Mouse (Mus musculus) liver (tissue): ENCODE measurements at regions not wholly inside any gene's neighbourhood (a gene's known extent, or its start where the extent isn't known, plus 50 kb on each side); places are given as distances from the start of the nearest gene placed in this dataset.
A peak's percentile ranks its signal among the peaks of the same experiment; 100 is the strongest.

ENCODE experiments used
- DNase-seq: peaks from one replicate; pipeline ENCODE4 v3.0.0-alpha.2; 2020; ENCODE audit warnings: mixed read lengths

DNA sequence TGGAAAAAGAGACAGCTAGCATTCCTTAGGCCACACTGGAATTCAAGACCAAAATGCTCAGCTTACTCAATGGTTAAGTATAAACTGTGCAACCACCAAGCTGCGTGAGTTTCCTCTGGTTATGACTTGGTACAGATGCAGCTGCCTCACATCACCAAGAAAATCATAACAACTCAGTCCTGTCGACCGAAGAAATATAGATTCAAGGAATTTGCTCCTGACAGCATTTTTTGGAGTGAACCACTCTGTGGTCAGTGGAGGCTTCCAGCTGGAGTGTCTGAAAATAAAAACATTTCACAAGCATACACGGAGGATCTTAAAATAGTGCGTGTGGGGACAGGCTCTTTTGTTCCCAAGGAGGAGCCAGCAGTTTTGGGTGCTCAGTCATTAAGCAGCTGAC is 253.8 kb downstream of the Bckdhb start:
- DNase-seq: no peak

DNA sequence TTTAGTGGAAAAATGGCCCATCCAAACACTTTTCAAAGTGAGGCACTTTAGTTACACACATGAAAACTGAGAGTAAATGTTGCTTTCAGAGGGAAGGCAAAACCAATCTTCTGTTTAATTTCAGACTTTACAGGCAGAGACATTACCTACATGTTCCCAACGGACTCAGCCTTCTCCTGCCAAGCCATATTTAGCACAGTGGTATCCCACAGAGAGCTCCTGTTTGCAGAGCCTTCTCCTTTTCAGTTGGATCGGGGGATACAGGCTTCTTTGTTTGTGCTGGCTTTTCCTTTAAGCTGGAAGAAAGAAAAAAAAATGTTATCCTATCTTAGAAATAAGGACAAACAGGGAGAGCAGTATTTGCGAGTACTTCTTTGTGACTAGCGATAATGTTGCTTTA is 254.3 kb downstream of the Bckdhb start:
- no peak for DNase-seq

DNA sequence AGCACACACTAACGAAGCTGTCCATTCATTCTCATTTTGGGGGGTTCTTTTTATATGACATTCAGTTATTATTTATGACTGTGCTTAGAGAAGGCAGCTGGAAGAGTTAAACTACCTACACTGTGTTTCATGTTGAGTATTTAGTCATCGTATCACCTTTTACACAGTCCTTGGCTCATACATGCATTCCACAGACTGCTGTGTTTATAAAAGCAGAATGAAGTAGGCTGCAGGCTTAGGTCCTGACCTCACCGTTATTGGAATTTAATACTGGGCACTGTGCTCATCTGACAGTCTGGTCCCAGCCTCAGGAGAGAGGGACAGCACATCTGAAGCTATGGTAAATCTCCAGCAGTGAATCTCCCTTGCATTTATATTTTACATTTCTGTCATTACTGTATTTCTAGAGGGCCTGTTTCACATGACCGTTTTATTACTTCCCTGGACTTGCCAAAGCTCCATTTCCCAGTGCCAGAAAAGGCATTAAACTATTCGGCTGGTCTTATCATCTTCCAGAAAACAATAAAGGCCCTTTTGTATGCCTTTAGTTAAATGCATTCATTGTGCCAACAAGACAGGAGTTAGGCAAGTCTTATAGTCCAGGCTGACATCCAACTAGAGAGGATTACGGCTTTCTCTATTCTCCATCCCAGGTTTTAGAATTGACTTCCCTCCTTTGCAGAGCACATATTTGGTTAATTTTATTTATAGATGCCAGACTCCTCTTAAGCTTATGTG is 258.9 kb downstream of the Bckdhb start:
- DNase-seq: no peak

DNA sequence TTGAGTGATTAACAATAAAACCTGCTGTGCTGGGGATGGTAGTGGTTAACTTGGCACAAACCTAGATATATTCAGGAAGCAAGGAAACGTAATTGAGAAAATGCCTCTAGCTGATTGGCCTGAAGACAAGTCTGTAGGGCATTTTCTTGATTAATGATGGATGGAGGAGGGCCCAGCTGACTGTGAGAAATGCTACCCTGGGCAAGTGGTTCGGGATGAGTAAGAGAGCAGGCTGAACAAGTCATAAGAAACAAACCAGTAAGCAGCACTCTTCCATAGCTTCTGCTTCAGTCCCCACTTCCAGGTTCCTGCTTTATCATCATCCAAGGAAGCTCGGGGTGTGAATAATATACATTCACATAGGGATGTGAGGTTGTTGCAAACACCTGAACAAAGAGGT is 262.6 kb downstream of the Bckdhb start:
- DNase-seq: no peak

DNA sequence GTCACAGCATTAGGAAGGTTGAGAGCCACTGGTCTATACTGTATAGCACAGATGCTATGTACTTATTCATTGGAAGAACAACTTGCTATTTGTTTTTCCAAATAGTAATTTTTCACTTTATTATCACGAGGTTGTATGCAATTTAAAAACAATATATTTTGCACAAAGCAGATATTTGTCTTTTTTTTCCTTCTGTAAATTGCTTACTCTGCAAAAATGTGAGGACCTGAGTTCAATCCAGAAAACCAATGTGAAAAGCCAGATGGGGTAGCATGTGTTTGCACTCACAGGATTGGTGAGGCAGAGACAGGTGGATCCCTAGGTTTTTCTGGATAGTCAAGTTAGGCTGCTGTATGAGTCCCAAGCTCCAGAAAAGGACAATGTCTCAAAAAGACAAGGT is 268.5 kb downstream of the Bckdhb start:
- no peak for DNase-seq

DNA sequence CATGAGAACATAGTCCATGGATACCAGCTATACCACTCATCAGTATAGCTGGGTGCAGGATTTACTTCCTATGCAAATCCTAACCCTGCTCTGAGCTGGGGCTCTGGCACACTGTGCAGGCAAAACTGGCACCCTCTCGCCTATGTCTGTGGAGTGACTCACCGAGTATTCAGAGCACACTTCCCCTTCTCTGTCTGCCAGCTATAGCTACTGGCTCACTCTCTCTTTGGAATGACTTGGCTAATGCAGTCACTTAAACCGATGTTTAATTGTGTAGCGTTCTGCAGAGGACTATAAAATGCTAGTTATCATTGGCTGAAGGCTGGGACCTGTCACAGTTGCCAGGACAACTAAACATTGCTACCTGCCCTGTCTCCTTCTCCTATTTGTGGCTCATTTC is 269.8 kb downstream of the Bckdhb start:
- DNase-seq: no peak

DNA sequence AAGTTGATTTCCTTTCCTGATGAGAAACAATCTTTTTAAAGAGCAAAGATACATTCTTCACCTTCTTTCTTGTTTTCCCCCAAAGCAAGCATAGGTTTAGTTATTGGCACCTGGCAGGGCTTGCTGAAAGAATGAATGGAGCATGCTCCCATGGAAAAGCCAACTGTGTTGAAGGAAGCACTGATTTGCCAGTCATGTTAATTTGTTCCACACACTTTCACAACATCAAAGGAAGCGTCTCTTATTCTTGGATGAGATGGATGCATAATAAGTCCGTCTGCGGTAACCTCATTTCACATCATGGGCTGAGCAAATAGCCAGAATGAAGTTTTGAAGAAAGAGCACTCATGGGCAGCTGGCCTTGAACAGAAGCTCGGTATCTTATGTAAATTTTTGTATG is 270.4 kb downstream of the Bckdhb start:
- DNase-seq: no peak

DNA sequence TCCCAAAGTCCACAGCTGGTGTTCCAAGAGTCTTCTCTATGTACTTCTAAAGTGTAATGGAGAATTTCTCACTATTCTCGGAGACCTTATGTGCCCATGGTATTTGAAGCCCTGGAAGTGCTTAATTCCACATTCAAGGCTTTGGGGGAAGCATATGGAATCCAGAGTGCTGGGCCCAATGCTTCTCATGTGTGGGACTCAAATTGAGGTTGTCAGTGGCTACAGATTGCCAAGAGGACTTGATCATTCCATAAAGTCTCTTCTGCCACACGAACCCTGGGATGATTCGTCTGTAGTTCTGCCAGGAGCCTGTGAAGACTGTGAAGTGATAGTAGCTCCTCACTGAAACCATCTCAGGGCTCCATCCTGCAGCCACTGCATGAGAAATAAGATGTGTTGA is 275.3 kb downstream of the Bckdhb start:
- no peak for DNase-seq

DNA sequence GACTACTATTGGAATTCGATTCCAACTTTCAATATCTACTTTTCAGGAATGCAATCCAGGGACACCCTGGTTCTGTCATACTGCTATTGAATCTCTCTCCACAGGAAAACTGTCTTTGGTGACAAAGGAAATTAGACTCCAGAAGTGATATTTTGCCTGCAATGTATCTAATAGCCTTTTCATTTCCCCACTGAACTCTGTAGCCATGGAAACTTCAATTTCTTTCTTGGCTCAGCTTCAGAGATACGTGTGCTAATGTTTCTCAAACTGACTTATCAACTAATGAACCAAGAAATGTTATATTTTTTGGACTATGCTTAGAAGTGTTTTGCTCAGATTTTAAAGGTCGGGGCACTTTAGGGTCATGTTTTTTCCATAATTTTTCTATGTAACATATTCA is 279.1 kb downstream of the Bckdhb start:
- DNase-seq: no peak

DNA sequence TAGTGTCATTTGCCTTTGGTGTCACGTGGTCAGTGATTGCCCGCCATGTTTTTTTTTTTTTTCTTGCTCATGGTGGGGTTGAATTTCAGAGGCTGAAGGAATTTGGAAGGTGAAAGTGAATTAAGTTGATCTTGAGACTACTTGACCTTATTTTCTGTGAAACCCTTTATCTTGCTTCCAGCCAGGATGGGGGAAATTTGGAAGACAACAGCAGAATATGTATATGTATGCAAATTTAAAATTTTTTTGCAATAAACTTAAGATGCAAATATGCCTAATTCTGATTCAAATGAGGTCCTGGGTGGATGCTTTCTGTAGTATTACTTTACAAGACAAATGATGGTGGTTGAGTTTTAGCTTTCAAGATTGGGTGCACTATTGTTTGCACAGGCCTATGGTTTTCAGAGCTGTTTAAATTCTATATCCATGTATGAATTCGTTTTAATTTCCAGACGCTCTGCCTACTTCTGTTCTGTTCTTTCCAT is 315.6 kb downstream of the Bckdhb start:
- no peak for DNase-seq

DNA sequence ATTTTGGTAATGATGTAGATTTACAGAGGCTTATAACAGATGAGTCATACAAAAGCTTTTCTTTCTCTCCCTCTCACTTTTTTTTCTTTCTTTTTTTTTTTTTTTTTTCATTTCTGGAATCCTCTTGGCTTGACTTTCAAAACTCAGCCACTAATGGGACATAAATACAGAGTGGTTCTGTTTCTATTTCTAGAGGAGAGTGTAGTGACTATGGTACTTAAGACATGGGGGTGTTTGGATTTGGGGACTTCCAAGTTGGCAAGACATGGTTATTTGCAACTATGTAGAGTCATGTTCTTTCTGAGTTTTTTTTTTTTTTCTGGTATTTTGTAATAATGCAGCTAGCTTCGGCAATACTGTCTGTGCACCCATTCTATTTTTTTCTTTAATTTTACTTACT is 324.8 kb downstream of the Bckdhb start:
- DNase-seq: no peak

DNA sequence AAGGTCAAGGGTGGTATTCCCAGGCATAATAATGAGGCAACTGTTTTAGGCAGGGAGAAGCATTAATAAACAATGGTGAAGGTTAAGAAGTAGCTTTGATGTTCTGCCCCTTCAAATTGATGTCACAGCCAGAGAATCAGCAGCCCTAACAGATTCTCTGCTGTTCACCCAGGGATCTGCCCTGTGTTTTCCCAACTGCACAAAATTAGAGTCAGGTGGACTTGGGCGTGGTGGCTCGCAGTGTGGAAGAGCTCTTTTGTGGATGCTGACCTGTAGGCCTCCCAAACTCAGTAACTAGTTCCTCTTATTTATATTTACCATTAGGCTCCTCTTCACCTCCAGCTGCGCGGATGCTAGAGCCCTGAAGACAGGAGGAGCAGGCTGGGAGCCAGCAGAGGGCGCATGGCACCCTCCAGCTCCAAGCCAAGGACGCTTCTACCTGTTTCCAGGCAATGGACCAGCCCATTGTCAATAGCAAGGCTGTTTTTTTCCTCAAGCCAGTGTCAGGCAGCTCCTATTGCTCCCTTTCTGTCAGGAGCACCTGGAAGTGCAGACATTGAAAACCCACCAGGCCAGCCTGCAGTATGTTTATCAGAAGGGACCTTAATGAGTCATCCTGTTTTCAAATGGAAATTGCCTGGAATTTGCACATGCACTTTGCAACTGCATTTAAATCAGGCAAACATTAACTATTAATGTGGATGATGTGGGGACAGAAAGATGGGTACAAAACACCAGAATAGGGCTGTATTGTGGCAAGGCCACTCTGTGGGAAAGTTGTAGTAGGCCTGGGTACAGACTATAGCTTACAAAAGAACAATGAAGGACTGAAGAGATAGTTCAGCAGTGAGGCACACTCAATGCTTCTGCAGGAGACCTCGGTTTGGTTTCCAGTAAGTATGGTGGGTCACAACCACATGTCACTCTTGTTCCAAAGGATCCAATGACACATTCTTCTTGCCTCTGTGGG is 328.4 kb downstream of the Bckdhb start:
- peak; percentile 36 for DNase-seq

DNA sequence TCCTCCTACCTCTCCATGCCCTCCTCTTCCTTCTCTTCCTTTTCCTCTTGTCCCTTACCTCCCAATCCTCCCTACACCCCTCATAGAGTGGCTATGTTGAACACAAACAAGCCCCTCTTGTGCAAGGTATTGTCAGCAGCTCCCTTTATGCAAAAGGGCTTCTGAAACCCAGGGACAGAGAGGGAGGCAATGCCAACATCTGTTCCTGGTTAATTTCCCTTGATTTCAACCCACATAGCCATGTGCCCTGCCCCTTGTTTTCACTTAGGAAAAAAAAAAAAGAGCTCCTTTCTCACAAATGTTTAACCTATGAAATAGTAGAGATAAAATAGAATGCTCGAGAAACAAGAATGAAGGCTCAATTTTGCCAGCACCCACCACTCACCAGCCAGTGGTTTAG is 333.5 kb downstream of the Bckdhb start:
- no peak for DNase-seq

DNA sequence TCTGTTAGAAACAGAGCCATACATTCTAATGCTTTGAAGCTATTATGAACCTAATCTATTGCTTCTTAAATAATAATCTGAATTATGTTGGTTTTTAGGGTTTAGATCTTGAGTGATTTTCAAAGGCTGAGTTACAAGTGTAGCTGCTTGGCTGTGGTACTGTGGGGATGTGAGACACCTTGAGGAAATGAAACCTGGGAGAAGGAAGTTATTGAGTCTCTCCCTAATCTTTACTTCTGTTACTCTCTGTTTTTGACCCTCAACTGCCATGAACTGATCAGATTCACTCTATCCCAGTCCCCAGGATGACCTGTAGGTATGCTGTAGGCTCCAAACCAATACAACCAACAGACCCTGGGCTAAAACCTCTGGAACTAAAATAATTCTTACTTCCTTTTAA is 334.8 kb downstream of the Bckdhb start:
- DNase-seq: no peak

DNA sequence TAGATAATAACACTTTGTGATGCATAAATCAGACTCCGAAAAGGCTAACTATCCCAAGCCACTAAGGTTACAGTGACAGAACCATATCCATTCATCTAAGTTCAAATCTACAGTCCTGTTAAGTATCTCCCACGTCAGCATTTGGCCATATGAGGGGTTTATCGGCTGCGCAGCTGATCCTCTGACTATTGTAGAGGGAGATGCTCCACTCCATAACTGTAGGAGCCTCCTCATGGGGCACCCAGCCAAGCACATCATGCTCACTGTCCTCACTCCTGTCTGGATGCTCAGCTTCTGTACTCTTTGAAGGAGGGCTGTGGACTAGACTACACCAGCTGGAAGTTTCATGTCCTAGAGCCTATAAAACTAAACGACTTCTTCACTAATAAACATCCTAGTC is 337.2 kb downstream of the Bckdhb start:
- no peak for DNase-seq

DNA sequence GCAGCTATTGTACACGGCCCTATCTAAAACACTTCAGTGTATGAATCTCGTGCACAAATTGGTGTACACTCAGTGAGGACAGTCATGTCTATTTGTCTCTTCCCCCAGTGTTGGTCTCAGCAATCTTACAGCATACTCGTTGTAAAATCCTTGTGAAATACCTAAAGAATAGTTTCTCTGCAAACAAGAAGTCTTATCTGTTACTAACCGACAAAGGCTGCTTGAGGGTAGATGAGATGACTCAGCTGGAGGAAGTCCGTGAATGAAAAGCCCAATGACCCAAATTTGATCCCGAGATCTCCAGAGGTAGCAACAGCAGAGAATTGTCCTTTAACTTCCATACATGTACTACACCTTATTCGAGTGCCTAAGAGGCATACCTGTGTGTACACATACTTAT is 342.0 kb downstream of the Bckdhb start:
- no peak for DNase-seq

DNA sequence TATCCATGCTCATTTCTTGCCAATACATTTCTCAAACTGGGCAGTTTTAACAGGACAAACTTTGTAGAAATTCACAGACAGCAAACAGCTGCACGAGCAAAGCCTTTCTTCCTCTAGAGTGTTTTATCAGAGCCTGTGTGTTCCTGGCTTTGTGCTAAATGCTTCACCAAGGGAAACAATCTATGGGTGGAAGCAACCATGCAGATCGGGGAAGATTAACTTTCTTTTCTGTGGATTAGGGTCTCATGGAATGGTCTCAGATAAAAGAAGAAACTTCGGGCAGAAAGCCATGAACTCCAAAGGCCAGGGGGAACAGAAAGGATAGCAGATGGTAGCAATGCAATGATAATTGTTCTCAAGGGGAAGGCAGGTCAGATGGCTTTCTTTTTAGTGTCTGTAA is 349.7 kb downstream of the Bckdhb start:
- no peak for DNase-seq

DNA sequence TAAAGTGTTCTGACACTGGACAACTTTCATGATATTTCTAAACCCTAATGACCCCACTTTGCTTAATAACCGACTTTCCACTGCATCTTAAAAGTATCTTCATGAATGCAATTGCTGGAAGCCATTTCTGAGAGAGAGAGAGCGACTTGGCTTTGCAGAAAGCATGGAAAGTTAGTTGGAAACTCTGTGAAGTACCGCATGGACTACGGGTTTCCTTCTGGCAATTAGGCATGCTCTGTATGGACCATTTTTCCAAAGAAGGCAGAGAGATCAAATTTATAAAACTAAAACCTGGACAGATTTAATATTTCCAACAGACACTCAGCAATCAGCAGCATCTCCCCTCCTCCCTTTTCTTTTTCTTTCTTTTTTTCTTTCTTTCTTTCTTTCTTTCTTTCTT is 353.4 kb downstream of the Bckdhb start:
- no peak for DNase-seq

DNA sequence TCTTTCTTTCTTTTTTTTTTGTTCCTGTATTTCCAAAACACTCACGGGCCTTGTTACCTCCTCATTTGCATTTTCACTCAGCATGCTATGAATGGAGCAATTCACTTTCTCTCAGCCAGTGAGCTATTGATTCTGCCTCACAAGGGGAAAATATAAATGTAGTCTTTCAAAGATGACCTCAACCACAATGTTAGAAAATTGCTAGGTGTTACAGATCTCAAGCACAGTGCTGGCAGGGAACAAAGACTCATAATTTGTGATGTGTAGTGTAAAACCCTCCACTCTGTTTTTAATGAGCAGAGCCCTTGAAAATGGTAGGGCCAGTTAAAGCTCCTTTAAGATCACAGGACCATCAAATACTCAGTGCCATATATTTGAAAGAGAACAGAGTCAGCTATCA is 353.8 kb downstream of the Bckdhb start:
- no peak for DNase-seq

DNA sequence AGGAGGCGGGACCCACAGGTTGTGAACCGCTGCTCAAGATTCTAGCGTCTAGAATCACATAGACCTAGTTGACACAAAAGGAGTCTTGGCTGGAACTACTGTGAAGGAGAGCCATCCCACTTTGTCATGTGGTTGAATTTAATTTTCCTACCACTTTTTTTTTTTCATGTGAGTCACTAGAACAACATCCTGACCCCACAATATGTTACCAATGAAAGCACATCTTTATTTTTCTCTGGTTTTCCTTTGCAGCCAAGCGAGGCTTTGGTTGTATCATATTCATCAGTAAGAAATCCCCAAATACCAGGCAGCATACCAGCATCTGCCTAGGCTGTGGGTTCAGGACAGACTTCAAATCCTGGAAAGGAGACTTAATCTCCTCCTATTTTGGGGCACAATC is 356.0 kb downstream of the Bckdhb start:
- DNase-seq: no peak

DNA sequence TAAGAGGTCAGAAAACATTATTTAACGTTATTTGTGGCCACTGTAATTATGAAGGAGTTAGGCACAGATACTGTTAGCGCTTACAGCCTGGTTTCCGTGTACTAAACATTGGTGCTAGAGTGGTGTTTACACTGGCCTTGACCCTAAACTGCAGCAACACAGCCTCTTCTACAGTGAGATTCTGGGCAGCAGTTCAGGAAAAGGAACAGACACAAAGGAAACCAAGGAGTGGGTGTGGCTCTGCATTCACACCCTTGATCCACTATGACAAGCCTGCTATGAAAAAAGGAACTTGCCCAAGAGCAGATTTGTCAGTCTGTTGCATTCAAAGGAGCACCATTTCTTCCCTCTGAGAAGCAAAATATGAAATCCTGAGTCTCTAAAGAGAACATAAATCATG is 356.7 kb downstream of the Bckdhb start:
- no peak for DNase-seq

DNA sequence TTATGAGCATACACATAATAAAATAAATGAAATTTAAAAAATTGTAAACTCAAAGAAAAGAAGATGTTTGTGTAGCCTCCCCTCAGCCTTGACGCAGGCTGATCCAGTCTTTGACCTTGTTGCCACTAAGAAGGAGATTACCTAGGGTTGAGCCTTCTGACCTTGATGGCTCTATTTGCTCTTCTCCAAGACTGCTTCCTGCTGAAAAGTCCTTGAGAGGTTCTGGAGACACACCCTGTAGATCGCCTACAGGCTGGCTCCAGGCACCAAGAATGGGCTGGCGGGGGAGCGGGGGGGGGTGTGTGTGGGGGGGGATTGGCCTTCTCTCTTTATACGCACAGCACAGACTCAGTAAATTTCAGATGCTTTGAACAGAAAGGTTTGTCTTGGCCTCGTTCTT is 358.4 kb downstream of the Bckdhb start:
- DNase-seq: no peak

DNA sequence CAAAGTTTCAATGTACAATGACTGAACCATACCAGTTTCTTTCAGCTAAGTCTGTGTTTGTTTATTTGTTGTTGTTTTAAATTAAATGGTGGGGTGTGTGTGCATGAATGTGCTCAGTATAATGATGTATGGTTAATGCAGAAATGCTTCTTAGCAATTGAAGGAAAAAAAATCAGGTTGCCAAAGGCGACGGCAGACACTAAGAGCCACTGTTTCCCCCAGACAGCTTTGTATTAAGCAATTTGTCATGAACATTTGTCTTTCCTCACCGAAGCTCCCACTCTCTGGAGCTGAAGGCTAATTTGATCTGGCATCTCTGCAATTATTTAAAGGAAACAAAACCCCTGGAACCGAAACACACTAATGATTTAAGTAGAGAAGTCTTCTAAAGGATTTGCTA is 360.7 kb downstream of the Bckdhb start:
- DNase-seq: no peak

DNA sequence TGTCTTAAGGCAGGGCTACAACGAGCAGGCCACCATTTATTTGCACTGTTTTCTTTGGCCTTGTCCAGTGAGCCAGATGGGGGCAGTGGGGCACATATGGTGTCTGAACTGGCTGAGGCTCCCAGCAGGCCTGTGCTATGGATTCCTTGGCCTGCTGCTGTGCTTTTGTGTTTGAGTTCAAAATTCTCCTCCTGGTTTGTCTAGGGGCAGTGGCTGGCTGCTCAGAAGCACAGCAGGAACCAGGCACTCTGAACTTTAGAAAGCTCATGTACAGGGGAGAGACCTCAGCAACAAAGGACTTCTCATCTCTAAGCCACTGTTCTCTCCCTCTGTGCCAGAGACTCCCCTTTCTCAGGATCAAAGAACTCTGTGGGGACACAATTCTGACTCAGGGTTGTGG is 370.9 kb downstream of the Bckdhb start:
- DNase-seq: no peak
